Mouse (Mus musculus) midbrain, embryonic 15.5 days (tissue): Measurements from ENCODE around the gene Gm10300. TPM values are rescaled to one million over a fixed set of nuclear protein-coding genes. Genes with fewer than 3 reads are reported as not detected.

Experiments used
- ATAC-seq: fragments of 200-750 bp; cut with Nextera tagmentation; replicated peaks from 2 replicates; pipeline ENCODE4 v1.8.0; 2017; ENCODE audit warnings: moderate TSS enrichment
- H3K27ac ChIP-seq: fragments of 300-500 bp; sonication (generic); 2 replicates; pipeline ENCODE4 v1.5.1; 2015; ENCODE audit warnings: mild to moderate bottlenecking, inconsistent platforms
- H3K27me3 ChIP-seq: fragments of 300-500 bp; sonication (generic); replicated peaks from 2 replicates; pipeline ENCODE4 v1.6.1; 2015; ENCODE audit warnings: inconsistent platforms
- H3K36me3 ChIP-seq: fragments of 300-500 bp; sonication (generic); replicated peaks from 2 replicates; pipeline ENCODE4 v1.6.1; 2015; ENCODE audit warnings: inconsistent platforms
- H3K4me1 ChIP-seq: fragments of 300-500 bp; sonication (generic); 2 replicates; pipeline ENCODE4 v1.6.1; 2015; ENCODE audit warnings: inconsistent platforms
- H3K4me2 ChIP-seq: fragments of 300-500 bp; sonication (generic); 2 replicates; pipeline ENCODE4 v1.6.1; 2015; ENCODE audit warnings: inconsistent platforms, mild to moderate bottlenecking, moderate library complexity
- H3K4me3 ChIP-seq: fragments of 300-500 bp; sonication (generic); 2 replicates; pipeline ENCODE4 v1.5.1; 2015; ENCODE audit warnings: mild to moderate bottlenecking, inconsistent platforms
- H3K9ac ChIP-seq: fragments of 300-500 bp; sonication (generic); 2 replicates; pipeline ENCODE4 v1.6.1; 2015; ENCODE audit warnings: mild to moderate bottlenecking, inconsistent platforms
- H3K9me3 ChIP-seq: fragments of 300-500 bp; sonication (generic); 2 replicates; pipeline ENCODE4 v1.6.1; 2016; ENCODE audit warnings: inconsistent platforms
- WGBS: fragments of 180-500 bp; shearing (Covaris S2); methylation state at CpG from one replicate; pipeline ENCODE4 v1.1.7; 2015; ENCODE audit warnings: mixed read lengths; 5-methylcytosine and 5-hydroxymethylcytosine counted together
- polyA plus RNA-seq: library from polyadenylated mRNA; unstranded; fragments of >200 nt; fragmentation: Nextera tagmentation; extraction: Ambion mirVana; gene quantifications from 2 replicates; pipeline ENCODE4 v1.2.1, GENCODE M21; 2015

Gm10300 gene
- polyA plus RNA-seq, 1 experiment from 2014 or later, result not detected

DNA sequence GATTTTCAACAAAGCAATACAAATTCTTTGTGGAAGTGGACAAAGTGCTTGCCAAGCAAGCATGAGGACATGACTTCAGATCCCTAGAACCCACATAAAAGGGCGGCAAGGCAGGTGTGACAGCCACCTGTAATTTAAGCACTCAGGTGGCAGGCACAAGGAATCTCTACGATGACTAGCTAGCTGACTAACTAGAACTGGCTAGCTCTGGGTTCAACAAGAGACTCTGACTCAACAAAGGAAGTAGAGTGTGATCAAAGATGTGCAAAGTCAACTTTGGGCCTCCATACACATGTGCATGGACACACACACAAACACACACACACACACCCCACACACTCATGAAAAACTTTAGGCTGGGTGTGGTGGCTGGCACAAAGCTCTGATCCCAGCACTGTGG is 35.0 kb upstream of the Gm10300 start:
- Histone ChIP-seq H3K27ac (no peak overlapping the region), H3K9me3 (no peaks in the 10 kb centered on the region), H3K4me1 (peaks cover 26% of the 10 kb centered on the region), H3K36me3 (no peaks in the 10 kb centered on the region), H3K27me3 (no peaks in the 10 kb centered on the region), H3K9ac (no peak overlapping the region), H3K4me2 (no peak overlapping the region), H3K4me3 (no peak overlapping the region)
- no peak for ATAC-seq
- WGBS, result 97% methylated on average over 2 of the region's 2 CpGs

DNA sequence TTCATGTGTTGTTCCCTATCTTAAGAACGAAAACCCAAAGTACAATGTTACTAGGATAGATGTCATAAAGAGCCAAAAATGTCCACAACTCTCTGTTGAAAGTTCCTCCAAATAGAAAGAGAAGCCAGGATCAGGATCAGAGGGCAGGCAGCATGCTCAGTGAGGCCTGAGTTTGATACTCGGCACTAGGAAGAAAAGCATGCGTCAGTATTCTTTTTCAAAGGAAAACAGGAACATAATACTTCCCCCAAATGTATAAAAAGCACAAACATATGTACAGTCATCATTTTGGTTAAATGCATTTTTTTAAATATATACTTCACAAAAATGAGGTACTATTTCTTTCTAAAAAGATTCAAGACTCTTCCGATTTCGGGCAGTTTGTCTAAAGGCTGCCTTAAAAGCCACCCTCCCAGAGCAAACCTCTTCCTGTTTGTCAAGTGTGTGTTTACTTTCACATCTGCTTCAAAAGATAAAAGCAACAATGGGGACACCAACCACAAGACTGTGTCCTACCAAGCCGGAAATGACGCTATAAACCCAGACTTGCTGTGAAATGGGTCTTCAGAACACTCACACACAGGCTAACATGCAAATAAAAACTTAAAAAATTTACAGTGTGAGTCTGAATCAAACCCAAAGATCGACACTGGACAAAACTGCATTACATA is 34.4 kb upstream of the Gm10300 start:
- H3K36me3 ChIP-seq, result no peaks in the 10 kb centered on the region
- no peaks in the 10 kb centered on the region for H3K27me3 ChIP-seq
- H3K27ac ChIP-seq, result no peak overlapping the region
- H3K4me3 ChIP-seq, result no peak overlapping the region
- no peak for ATAC-seq
- WGBS, result 91% methylated on average over 8 of the region's 8 CpGs
- H3K4me2 ChIP-seq, result no peak overlapping the region
- H3K9me3 ChIP-seq, result no peaks in the 10 kb centered on the region
- H3K4me1 ChIP-seq, result peaks cover 29% of the 10 kb centered on the region
- H3K9ac ChIP-seq, result no peak overlapping the region

DNA sequence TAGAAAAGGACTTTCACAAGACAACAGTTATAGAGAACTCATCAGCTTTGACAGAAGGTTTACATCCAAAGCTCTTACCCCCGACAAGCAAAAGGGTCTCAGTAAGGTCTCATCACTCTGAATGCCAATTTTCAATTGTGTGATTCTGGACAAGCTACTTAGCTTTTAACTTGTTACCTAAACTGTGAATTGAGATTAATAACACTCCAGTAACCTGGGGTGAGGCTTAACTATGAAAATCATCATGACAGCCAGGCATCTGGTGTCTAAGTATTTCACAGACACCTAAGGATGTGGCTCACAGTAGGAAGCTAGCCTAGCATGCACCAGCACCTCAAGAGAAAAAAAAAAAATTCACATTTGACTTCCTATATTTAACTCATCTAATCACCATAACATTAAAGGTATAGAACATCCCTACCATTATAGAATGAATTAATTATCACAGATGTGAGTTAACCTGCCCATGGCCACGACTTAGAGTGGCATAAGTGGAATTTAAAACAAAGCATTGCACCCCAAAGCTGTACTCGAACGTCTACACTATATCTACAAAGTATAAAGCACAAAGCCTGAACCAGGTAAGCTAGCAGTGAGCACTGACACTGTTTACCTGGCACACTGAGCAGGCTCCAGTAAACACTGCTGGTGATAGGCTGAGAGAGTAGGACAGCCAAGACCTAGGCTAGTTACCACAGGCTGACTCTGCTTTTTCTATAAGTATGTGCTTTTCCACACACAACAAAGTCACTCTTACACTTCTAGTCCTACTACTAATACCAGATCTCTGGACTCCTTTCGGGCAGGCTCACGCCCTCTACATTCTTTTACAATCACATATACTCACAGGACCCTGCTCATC is 32.8 kb upstream of the Gm10300 start:
- H3K4me3 ChIP-seq, result no peak overlapping the region
- 70% methylated on average over 6 of the region's 6 CpGs for WGBS
- H3K36me3 ChIP-seq, result no peaks in the 10 kb centered on the region
- no peaks in the 10 kb centered on the region for H3K9me3 ChIP-seq
- no peak overlapping the region for H3K4me2 ChIP-seq
- ATAC-seq, result no peak
- peaks cover 40% of the 10 kb centered on the region for H3K4me1 ChIP-seq
- H3K27me3 ChIP-seq, result no peaks in the 10 kb centered on the region
- H3K27ac ChIP-seq, result no peak overlapping the region
- H3K9ac ChIP-seq, result no peak overlapping the region

- Histone ChIP-seq H3K4me1 (peaks cover 43% of the 10 kb centered on the region), H3K36me3 (no peaks in the 10 kb centered on the region), H3K9ac (no peak overlapping the region), H3K9me3 (no peaks in the 10 kb centered on the region), H3K4me2 (no peak overlapping the region), H3K27ac (no peak overlapping the region), H3K4me3 (no peak overlapping the region), H3K27me3 (no peaks in the 10 kb centered on the region)
- 91% methylated on average over 3 of the region's 3 CpGs for WGBS
- ATAC-seq, result no peak
Measured at GRCm38 (mm10) chr4:132043726-132044125, 30.8 kb upstream of the Gm10300 start.

DNA sequence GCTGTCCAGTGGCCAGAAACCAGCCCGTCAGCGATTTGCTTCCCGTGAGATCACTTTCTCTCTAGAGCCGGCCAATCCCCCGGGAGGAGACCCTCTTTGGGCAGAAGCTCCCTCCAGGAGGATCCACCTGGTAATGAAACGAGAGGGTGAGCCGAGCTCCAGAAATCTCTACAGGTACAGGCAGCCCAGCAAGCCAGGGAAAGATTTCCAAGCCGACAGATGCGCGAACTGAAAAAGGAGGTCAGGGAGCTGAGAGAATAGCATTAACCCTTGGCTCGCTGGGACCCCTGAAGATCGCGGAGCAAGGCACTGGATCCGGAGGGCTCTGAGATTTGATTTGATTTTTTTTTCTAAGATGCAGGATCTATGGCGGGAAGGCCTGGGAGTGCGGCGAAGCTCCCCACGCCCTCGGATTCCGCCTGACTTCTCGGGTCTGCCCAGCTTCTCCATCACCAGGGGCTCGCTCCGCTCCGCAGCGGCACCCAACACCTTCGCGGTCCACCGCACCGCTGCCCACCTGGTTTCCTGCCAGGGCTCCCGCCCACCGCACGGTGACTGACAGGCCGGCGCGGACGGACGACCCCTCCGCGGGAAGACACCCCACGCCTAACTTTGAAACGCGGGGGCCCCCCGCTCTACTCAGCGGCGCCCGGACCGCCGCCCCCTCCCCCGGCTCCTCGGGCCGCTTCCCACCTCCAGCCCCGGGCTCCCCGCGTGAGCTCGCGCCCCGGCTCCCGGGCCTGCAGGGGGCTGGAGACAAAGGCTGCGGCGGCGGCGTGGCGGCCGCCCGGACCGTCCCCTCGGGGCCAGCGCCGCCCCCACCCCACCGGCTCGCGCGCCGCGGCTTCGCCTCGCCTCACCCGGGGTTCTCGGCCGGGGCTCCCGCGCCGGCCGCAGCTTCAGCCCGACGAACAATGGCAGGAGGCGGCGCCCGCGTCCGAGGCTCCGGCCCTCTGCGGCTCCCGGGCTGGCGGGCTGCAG is 26.2 kb upstream of the Gm10300 start:
- H3K27me3 ChIP-seq, result no peaks in the 10 kb centered on the region
- H3K4me1 ChIP-seq, result peaks cover 40% of the 10 kb centered on the region
- H3K9ac ChIP-seq, result peak overlapping the region; percentile 89
- peak overlapping the region; percentile 74 for H3K4me2 ChIP-seq
- H3K4me3 ChIP-seq, result peak overlapping the region; percentile 84
- H3K36me3 ChIP-seq, result no peaks in the 10 kb centered on the region
- peak; percentile 69 for ATAC-seq
- peak overlapping the region; percentile 99 for H3K27ac ChIP-seq
- no peaks in the 10 kb centered on the region for H3K9me3 ChIP-seq
- under 1% methylated on average over 85 of the region's 95 CpGs for WGBS

- H3K27ac ChIP-seq, result peak overlapping the region; percentile 99
- H3K4me3 ChIP-seq, result peak overlapping the region; percentile 84
- H3K9me3 ChIP-seq, result no peaks in the 10 kb centered on the region
- peaks cover 37% of the 10 kb centered on the region for H3K4me1 ChIP-seq
- peak overlapping the region; percentile 89 for H3K9ac ChIP-seq
- H3K4me2 ChIP-seq, result peak overlapping the region; percentile 74
- no peaks in the 10 kb centered on the region for H3K27me3 ChIP-seq
- no peaks in the 10 kb centered on the region for H3K36me3 ChIP-seq
- under 1% methylated on average over 34 of the region's 46 CpGs for WGBS
- ATAC-seq, result peak; percentile 98
Measured at GRCm38 (mm10) chr4:132048995-132049404, 25.5 kb upstream of the Gm10300 start.

- no peaks in the 10 kb centered on the region for H3K27me3 ChIP-seq
- 8% methylated on average over 15 of the region's 15 CpGs for WGBS
- no peak for ATAC-seq
- no peaks in the 10 kb centered on the region for H3K9me3 ChIP-seq
- H3K9ac ChIP-seq, result peak overlapping the region; percentile 9; the same call in 1 of the 2 replicates
- H3K4me3 ChIP-seq, result peak overlapping the region; percentile 84
- 0 out of 2 replicates have a peak overlapping the region, but pooled peaks have one; percentile 45 for H3K27ac ChIP-seq
- H3K4me2 ChIP-seq, result peak overlapping the region; percentile 74
- peaks cover 30% of the 10 kb centered on the region for H3K4me1 ChIP-seq
- H3K36me3 ChIP-seq, result no peaks in the 10 kb centered on the region
Measured at GRCm38 (mm10) chr4:132049549-132050200, 24.8 kb upstream of the Gm10300 start.

GRCm38 (mm10) chr4:132051321-132052275 is 22.9 kb upstream of the Gm10300 start:
- 45% methylated on average over 10 of the region's 10 CpGs for WGBS
- H3K9ac ChIP-seq, result no peak overlapping the region
- peaks cover 19% of the 10 kb centered on the region for H3K4me1 ChIP-seq
- H3K9me3 ChIP-seq, result no peaks in the 10 kb centered on the region
- no peaks in the 10 kb centered on the region for H3K36me3 ChIP-seq
- H3K4me3 ChIP-seq, result no peak overlapping the region
- no peak overlapping the region for H3K4me2 ChIP-seq
- no peak overlapping the region for H3K27ac ChIP-seq
- no peak for ATAC-seq
- H3K27me3 ChIP-seq, result no peaks in the 10 kb centered on the region

- H3K36me3 ChIP-seq, result no peaks in the 10 kb centered on the region
- H3K4me3 ChIP-seq, result no peak overlapping the region
- no peaks in the 10 kb centered on the region for H3K9me3 ChIP-seq
- H3K4me1 ChIP-seq, result no peaks in the 10 kb centered on the region
- no peak for ATAC-seq
- no peak overlapping the region for H3K4me2 ChIP-seq
- H3K9ac ChIP-seq, result no peak overlapping the region
- H3K27ac ChIP-seq, result no peak overlapping the region
- H3K27me3 ChIP-seq, result no peaks in the 10 kb centered on the region
Measured at GRCm38 (mm10) chr4:132057311-132057710, 17.2 kb upstream of the Gm10300 start.

GRCm38 (mm10) chr4:132059541-132059940 is 15.0 kb upstream of the Gm10300 start:
- H3K27me3 ChIP-seq, result no peaks in the 10 kb centered on the region
- H3K4me3 ChIP-seq, result no peak overlapping the region
- H3K36me3 ChIP-seq, result no peaks in the 10 kb centered on the region
- H3K4me2 ChIP-seq, result no peak overlapping the region
- no peaks in the 10 kb centered on the region for H3K9me3 ChIP-seq
- no peaks in the 10 kb centered on the region for H3K4me1 ChIP-seq
- ATAC-seq, result no peak
- WGBS, result 88% methylated on average over 2 of the region's 2 CpGs
- no peak overlapping the region for H3K9ac ChIP-seq
- no peak overlapping the region for H3K27ac ChIP-seq
